ENCODE assay signal across 7 mouse cellular contexts in genomic region chr9:65844421-65845165, GRCm38 (mm10). TPM values are rescaled to one million over a fixed set of nuclear protein-coding genes. Genes with fewer than 3 reads are reported as not detected.
DNase-seq lines count a peak whose midpoint lies in the region; ATAC-seq and TF ChIP-seq lines count a peak whose summit lies in the region.

No protein-coding gene starts in this region.

- H3K27ac ChIP-seq in layer of hippocampus, adult 2 months = peak overlapping the region; percentile 28
- H3K27ac ChIP-seq in bone marrow macrophage, adult 2 months (ENCODE audit: insufficient read depth, low read depth, low read length) = peak overlapping the region; percentile 55

- no peak for ATAC-seq in inflammation-experienced regulatory T-cells, adult 6 months

- H3K27me3 ChIP-seq in megakaryocyte, embryonic 14.5 days (replicated peaks) = no peaks in the 10 kb centered on the region

- H3K9me3 ChIP-seq in megakaryocyte, embryonic 14.5 days = no peaks in the 10 kb centered on the region

- TF ChIP-seq CTCF in layer of hippocampus, adult 2 months (conservative IDR thresholded peaks at IDR 0.05) = peak; percentile 27; the same call in 1 of the 2 replicates
- no peak for TF ChIP-seq CTCF in bone marrow macrophage, adult 2 months (IDR thresholded peaks at IDR 0.05; ENCODE audit: low read depth, low read length)

- TF ChIP-seq POLR2A in bone marrow macrophage, adult 2 months (IDR thresholded peaks at IDR 0.05; ENCODE audit: borderline replicate concordance, low read depth, low read length) = no peak

- no peak for DNase-seq in layer of hippocampus, adult 2 months (ENCODE audit: low spot score in 2 of 2)
- no peak for DNase-seq in layer of hippocampus, adult 9-10 months (ENCODE audit: low spot score)
- DNase-seq in heart, postnatal 4 days = peak; percentile 40
- DNase-seq in embryo, embryonic 10.5 days (ENCODE audit: low spot score) = no peak

- H3K4me1 ChIP-seq in bone marrow macrophage, adult 2 months (ENCODE audit: control insufficient read depth, insufficient read depth, low read length) = peaks cover 31% of the 10 kb centered on the region
- H3K4me1 ChIP-seq in megakaryocyte, embryonic 14.5 days = peaks cover 58% of the 10 kb centered on the region

- H3K4me3 ChIP-seq in layer of hippocampus, adult 2 months = no peak overlapping the region
- no peak overlapping the region for H3K4me3 ChIP-seq in bone marrow macrophage, adult 2 months (ENCODE audit: insufficient read depth, low read length)
- H3K4me3 ChIP-seq in megakaryocyte, embryonic 14.5 days (replicated peaks) = peak overlapping the region; percentile 56

- H3K36me3 ChIP-seq in megakaryocyte, embryonic 14.5 days (replicated peaks; ENCODE audit: low read length) = peaks cover 27% of the 10 kb centered on the region

RNA-seq across cellular contexts. Expression of gene Zfp609, which starts 17.2 kb away (rescaled TPM):
- total RNA-seq in layer of hippocampus, adult 2 months (2021) = 10 to 100 TPM; 54.2 to 62.2 TPM
- polyA plus RNA-seq in bone marrow macrophage, adult 2 months (2012; ENCODE audit: insufficient read depth, insufficient read length, missing spikeins) = 8.8 and 10.9 TPM in 2 replicates
- total RNA-seq in heart, postnatal 4 days (2021) = 10 to 100 TPM; 45.1 to 46.2 TPM
- 1.2 and 15.5 TPM in 2 replicates for polyA plus RNA-seq in megakaryocyte, embryonic 14.5 days (2012; ENCODE audit: insufficient read depth, low replicate concordance)
- polyA plus RNA-seq in inflammation-experienced regulatory T-cells, adult 6 months (2017; shearing (Covaris generic)) = 1 to 10 TPM; 2.3 to 4.2 (median 2.9) TPM

RNA-seq across cellular contexts. Expression of gene Pclaf, which starts 45.4 kb away (rescaled TPM):
- total RNA-seq in layer of hippocampus, adult 2 months (2021) = under 1 TPM; 0.64 to 0.97 TPM
- 60.9 and 62.4 TPM in 2 replicates for polyA plus RNA-seq in bone marrow macrophage, adult 2 months (2012; ENCODE audit: insufficient read depth, insufficient read length, missing spikeins)
- 10 to 100 TPM; 34.9 to 38.3 TPM for total RNA-seq in heart, postnatal 4 days (2021)
- polyA plus RNA-seq in megakaryocyte, embryonic 14.5 days (2012; ENCODE audit: insufficient read depth, low replicate concordance) = 2.8 TPM in 1 of 2 replicates, not detected in the other
- 100 to 1,000 TPM in 1 of 3 experiments, 10 to 100 TPM in 2; 17.1 to 222 (median 21.6) TPM for polyA plus RNA-seq in inflammation-experienced regulatory T-cells, adult 6 months (2017; shearing (Covaris generic))
